Mouse (Mus musculus): ENCODE measurements around the gene Gm28038.

Gene Gm28038

GRCm38 (mm10) chr2:30256616-30257350, 24.1 kb upstream of the Gm28038 start:
- no peak for DNase-seq (ENCODE audit: low read depth, low spot score)

DNA sequence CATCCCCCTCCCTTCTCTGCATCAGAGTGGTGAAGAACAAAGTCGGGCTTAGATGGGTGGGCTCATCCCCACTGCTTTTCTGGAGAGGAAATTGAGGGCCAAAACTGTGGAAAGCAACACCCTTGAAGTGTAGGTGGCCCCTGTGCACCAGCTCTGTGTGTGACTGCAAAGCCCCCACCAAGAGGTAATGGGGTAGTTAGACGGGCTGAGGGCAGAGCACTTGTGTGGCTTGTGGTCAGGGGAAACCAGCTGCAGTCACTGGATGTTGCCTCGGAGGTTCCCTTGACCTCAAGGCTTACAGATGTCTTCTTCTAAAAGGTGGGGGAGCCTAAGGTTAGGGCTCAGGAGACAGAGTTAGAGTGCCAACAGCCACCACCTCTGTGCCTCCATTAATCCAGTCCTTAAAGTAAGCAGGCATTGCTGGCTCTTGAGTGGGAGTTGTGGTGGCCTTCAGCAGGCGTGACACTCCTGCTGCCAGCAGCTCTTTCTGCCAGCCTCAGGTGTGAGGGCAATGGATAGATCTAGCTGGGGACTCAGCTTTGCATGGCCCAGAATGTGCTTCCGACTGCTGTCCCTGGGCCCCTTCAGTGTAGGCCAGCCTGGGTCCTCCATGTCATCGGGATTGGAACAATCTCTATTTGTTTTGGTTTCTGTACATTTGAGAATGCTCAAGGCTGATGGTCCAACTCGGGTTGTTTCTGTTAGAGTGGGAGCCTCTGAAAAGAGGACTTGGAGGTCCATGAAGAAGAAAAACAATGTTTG, 23.0 kb upstream of the Gm28038 start:
- no peak for DNase-seq (ENCODE audit: low read depth, low spot score)

DNA sequence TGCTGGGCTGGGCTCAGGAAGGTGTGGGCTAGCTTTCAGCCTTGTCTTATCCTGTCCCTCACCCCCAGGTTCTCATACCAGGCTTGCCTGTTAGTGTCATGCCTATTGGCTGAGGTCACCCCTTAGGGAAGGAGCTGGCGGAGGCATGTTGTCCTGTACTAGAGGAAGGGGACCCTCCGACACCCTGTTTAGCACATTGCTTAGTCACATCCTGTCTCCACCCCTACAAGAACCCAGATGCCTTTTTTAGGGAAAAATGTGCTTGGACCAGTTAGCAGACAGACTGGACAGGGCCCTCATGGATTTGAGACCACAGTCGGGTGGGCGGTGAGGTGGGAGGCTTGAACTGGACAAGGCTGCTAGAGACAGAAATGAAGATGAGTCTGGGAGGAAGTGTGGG, 22.2 kb upstream of the Gm28038 start:
- DNase-seq (ENCODE audit: low read depth, low spot score), result no peak

DNA sequence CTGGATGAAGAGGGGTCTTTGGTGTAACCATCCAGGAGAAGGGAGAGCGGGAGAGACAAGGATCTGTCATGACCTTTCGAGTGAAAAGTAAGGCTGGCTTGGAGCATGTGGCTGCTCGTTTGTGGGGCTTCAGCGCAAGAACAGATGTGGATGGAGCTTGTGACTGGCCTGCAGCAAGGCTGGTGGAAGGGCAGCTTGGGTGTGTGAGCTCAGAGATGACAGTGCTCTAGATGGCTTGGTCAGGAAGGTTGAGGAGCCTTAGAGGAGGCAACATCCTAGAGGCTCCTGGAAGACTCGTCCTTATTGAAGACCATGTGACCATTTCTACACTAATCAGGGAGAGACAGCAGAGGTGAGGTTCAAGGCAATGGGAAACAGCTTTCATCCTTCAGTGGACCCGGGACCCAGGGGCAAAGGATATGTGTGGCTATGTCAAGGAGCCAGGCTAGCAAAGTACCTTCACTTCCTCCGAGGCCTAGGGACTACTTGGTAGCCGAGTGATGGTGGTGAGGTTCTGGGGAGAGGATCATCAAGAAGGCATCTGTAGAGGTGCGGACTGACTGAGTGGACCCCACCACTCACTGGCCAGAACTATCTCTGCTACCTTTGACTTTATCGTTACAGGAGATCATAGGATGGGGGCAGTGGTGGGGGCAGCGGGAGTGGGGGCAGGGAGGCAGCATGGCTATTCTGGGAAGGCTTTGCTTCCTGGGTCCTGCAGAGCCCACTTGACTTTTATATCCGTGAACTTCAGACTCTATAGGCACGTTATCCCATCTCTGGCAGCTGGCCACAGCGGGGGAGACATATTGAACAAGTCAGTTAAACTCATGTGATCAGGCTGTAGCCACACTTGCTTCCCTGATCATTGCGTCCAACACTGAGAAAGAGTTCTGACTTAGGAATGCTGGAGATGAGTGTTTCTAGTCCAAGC, 21.4 kb upstream of the Gm28038 start:
- no peak for DNase-seq (ENCODE audit: low read depth, low spot score)

- peak; percentile 54 for DNase-seq (ENCODE audit: low read depth, low spot score)
These were observed 19.6 kb upstream of the Gm28038 start for GRCm38 (mm10) chr2:30261064-30261736.

DNA sequence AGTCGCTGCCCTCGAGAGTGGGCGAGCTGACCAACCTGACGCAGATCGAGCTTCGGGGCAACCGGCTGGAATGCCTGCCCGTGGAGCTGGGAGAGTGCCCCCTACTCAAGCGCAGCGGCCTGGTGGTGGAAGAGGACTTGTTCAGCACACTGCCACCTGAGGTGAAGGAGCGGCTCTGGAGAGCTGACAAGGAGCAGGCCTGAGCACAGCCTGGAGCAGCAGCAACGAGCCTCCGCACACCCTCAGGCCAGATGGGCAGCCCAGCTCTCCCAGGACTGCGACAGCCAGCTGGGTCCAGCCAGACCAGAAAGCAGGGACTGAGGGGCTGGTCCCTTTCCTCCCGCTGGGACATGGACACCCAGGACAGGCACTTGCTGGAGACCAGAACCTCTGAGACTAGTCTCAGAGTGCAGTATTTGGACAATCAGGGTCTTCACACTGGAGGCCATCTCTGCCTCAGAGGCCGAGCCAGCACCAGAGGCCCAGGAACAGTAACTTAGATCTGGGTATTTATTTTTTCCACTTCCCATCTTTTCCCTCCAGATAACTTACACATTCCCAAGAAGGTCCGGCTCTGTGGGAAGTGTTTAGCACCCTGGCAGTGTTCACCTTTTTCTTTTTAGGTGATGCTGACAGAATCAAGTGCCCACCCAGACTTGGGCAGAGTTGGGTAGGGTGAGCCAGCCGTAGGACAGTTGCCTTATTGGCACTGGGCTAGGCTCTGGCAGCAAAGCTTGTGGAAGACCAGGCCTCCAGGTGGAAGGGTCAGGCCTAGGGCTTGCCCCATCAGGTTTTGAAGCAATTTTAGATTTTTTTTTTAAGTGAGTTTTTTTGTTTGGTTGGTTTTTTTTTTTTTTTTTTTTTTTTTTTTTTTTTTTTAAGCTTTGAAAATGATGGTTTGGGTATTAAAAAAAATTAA, 18.7 kb upstream of the Gm28038 start:
- no peak for DNase-seq (ENCODE audit: low read depth, low spot score)

GRCm38 (mm10) chr2:30262840-30263441, 17.9 kb upstream of the Gm28038 start:
- no peak for DNase-seq (ENCODE audit: low read depth, low spot score)

DNA sequence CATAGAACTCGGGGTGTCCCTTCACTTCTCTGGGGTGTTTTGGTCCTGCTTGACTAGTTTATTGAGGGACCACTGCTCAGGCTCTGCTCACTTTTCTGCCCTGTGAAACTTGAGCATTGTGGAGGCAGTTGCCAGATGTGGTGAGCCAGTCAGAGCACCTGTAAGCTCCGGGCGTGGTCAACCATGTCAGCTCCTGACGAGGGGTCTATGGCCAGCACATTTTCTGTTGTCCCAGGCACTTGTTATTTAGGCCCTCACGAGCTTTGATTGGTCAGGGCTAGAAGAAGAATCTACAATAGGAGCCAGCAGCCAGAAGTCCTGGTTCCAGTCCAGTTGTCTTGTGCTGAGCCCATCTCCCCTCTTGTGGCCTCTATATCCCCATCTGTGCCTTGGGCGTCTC, 17.0 kb upstream of the Gm28038 start:
- no peak for DNase-seq (ENCODE audit: low read depth, low spot score)

DNA sequence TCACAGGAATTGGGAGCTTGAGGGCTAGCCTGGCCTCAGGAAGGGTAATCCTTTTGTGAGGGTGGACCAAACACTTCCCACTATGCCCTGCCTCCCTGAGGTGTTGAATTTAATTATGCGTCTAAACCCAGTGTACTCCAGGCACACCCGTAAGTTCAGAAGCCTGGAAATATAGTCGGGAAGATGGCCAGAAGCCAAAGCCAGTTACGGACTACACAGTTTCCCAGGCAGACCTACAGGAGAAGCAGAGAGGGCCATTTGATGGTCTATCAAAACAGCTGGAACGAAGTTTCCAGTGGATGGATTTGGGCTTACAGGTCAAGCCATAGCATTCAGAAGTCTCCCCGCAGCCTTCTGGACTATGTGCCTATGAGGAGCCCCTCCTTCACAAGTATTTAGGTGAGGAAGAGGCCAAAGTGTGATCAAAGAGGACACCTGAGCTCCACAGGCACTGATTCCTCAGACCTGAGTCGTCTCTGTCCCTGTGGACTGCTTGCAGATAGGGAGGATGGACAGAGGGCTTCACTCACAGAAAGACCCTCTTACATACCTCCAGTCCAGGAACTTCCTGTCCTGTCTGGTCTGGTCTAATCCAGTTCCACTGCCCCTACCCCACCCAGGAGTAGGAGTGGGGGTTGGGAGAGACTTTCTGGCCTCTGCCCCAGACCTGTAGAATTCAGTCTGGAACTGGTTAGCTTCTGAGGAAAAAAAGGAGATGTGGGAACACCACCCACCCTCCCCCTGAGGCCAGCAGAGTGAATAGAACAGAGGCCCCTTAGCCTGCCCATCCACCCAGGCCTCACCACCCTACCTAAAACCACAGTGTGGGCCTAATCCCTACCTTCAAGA, 15.9 kb upstream of the Gm28038 start:
- DNase-seq (ENCODE audit: low read depth, low spot score), result peak; percentile 87

GRCm38 (mm10) chr2:30265767-30266253, 15.0 kb upstream of the Gm28038 start, which contains the start of gene Phyhd1:
Gene Phyhd1, plus strand, starts transcription at chr2:30266203.
- peak; percentile 26 for DNase-seq (ENCODE audit: low read depth, low spot score)

- DNase-seq (ENCODE audit: low read depth, low spot score), result peak; percentile 85
These were observed 14.4 kb upstream of the Gm28038 start for GRCm38 (mm10) chr2:30266392-30266941.

DNA sequence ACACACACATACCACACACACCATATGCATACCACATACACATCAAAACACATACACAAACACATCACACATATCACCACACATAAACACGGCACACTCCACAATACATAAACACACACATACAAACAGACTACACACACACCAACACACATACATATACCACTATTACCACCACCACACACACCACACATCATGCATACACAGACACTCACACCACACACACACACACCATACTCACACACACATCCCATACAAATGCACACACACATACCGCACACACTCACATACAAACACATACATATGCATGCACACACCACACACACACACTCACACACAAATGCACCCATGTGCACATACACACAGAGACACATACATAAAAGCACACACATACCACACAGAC, 13.4 kb upstream of the Gm28038 start:
- no peak for DNase-seq (ENCODE audit: low read depth, low spot score)

DNA sequence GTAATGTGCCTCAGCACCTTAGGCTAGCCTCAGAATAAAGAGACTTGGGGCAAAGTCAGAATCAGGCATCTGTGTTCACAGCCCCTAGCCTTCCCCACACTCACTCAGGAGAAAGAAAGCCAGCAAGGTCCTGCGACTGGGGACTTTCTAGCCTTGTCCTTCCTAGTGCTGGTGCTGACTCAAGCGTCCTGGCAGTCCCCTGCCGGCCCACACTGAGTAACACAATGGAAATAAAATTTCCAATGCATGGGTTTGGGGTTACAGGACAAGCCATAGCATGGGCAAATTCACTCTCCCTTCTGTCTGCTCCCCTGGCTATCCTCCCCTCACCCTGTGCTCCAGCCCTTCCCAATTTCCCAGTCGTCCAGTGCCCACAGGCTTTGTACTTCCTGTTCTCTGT, 12.5 kb upstream of the Gm28038 start:
- no peak for DNase-seq (ENCODE audit: low read depth, low spot score)

DNA sequence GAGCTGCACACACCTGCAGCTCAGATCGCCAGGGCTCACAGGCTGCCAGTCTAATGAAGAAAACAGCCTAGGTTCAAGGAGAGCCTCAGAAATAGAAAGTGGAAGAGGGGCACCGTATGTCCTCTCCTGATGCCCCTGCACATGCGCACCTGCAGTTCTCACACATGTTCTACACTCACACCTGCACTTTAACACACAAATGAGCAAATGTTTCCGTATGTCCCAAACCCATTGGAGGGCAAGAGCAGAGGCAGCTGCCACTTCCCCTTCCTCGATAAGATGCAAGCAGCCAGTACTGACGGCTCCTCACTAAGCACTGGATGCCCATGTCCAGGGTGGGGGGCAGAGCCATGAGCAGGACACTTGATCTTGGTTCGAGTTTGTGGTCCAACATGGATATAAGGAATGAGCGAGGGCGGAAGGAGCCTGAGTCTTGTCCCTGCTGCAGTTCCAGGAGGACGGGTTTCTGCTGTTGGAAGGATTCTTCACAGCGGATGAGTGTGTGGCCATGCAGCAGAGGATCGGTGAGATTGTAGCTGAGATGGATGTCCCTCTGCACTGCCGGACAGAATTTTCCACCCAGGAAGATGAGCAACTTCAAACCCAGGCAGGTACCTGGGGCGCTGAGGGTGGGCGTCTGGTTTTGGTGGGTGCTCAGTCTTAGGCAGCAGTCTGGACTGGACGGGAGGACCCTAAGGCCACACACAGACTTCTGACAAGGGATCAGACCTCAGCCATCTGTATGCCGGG, 11.4 kb upstream of the Gm28038 start:
- DNase-seq (ENCODE audit: low read depth, low spot score), result no peak

- peak; percentile 73 for DNase-seq (ENCODE audit: low read depth, low spot score)
These were observed 10.7 kb upstream of the Gm28038 start for GRCm38 (mm10) chr2:30270134-30270533.

DNA sequence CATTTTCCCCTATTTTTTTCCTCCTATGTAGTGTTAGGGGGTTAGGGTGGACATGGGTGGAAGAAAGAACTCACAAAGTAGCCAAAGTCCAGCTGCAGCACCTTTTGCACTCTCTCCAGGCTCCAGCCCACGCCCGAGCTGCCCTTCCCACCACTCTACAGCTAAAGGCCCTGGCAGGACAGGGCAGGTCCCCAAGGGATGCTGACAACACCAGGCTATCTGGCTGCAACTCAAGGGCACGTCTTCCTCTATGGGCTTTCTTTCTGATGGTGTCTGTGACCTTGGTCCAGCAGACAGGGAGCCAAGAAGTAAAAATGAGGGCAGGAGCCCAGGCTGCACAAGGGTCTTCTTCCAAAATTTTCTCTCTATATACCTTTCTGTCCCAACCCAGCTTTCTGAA, 808 bp downstream of the Gm28038 start:
- DNase-seq (ENCODE audit: low read depth, low spot score), result no peak

GRCm38 (mm10) chr2:30283193-30283592, 2.4 kb downstream of the Gm28038 start:
- DNase-seq (ENCODE audit: low read depth, low spot score), result no peak

GRCm38 (mm10) chr2:30285004-30285403, 4.2 kb downstream of the Gm28038 start:
- no peak for DNase-seq (ENCODE audit: low read depth, low spot score)
